Mouse (Mus musculus) left cerebral cortex, postnatal 10 days (tissue): ENCODE measurements at regions not wholly inside any gene's neighbourhood (a gene's known extent, or its start where the extent isn't known, plus 50 kb on each side); places are given as distances from the start of the nearest gene placed in this dataset.

Experiments used
- DNase-seq, 2 experiments: peaks; one replicate each; pipeline ENCODE4 v3.0.0; 2021 to 2022; ENCODE audit warnings: low spot score in 2 of 2, mixed read lengths in 1 of 2; ENCODE audit errors: extremely low spot score in 1 of 2
- intact Hi-C: fragments of 180-260 bp; cut with DNase I; formaldehyde crosslinking; loops from one replicate; pipeline ENCODE4 v1.15.1; 2025

GRCm38 (mm10) chr15:25305801-25306200, 107.8 kb downstream of the Basp1 start:
- intact Hi-C loops = no loop called here

GRCm38 (mm10) chr15:25303379-25303778, 110.2 kb downstream of the Basp1 start:
- no peak for DNase-seq

More at GRCm38 (mm10) chr15:25305801-25306200, 107.8 kb downstream of the Basp1 start:
- DNase-seq = no peak

GRCm38 (mm10) chr15:25302671-25303294, 110.8 kb downstream of the Basp1 start:
- DNase-seq = no peak
- intact Hi-C loops = no loop called here

More at GRCm38 (mm10) chr15:25303379-25303778, 110.2 kb downstream of the Basp1 start:
- intact Hi-C loops = no loop called here

- intact Hi-C loops = no loop called here
- no peak for DNase-seq
Observed at GRCm38 (mm10) chr15:25301810-25302209, 111.8 kb downstream of the Basp1 start.

GRCm38 (mm10) chr15:25297278-25297677, 116.3 kb downstream of the Basp1 start:
- no peak for DNase-seq
- intact Hi-C loops = loop anchor here (10.0 kb wide), 1 partner anchor 118 kb away; the partner anchor contains the start of gene Basp1

- intact Hi-C loops = loop anchor here (10.0 kb wide), 1 partner anchor 118 kb away; the partner anchor contains the start of gene Basp1
- DNase-seq = no peak
Observed at GRCm38 (mm10) chr15:25296714-25297113, 116.8 kb downstream of the Basp1 start.

- intact Hi-C loops = loop anchor here (10.0 kb wide), 1 partner anchor 119 kb away; the partner anchor contains the start of gene Basp1
- no peak for DNase-seq
Observed at GRCm38 (mm10) chr15:25295753-25296152, 117.8 kb downstream of the Basp1 start.

- intact Hi-C loops = loop anchor here (10.0 kb wide), 1 partner anchor 124 kb away; the partner anchor contains the start of gene Basp1
- peak; percentile 54 to 70 for DNase-seq
Observed at GRCm38 (mm10) chr15:25291231-25291691, 122.3 kb downstream of the Basp1 start.

- intact Hi-C loops = no loop called here
- DNase-seq = no peak
Observed at GRCm38 (mm10) chr15:25287850-25288249, 125.7 kb downstream of the Basp1 start.

- no peak for DNase-seq
- intact Hi-C loops = no loop called here
Observed at GRCm38 (mm10) chr15:25284354-25285199, 129.0 kb downstream of the Basp1 start.

- intact Hi-C loops = no loop called here
- DNase-seq = no peak
Observed at GRCm38 (mm10) chr15:25283713-25284112, 129.9 kb downstream of the Basp1 start.

- intact Hi-C loops = no loop called here
Observed at GRCm38 (mm10) chr15:25282346-25282745, 131.2 kb downstream of the Basp1 start.

GRCm38 (mm10) chr15:25281942-25282341, 131.6 kb downstream of the Basp1 start:
- DNase-seq = no peak
- intact Hi-C loops = no loop called here

More at GRCm38 (mm10) chr15:25282346-25282745, 131.2 kb downstream of the Basp1 start:
- no peak for DNase-seq

- no peak for DNase-seq
- intact Hi-C loops = no loop called here
Observed at GRCm38 (mm10) chr15:25278317-25279156, 135.0 kb downstream of the Basp1 start.

GRCm38 (mm10) chr15:25276227-25276626, 137.3 kb downstream of the Basp1 start:
- intact Hi-C loops = no loop called here
- no peak for DNase-seq

GRCm38 (mm10) chr15:25271886-25272285, 141.7 kb downstream of the Basp1 start:
- intact Hi-C loops = no loop called here
- no peak for DNase-seq

- DNase-seq = no peak
- intact Hi-C loops = no loop called here
Observed at GRCm38 (mm10) chr15:25270349-25270748, 143.2 kb downstream of the Basp1 start.

- no peak for DNase-seq
- intact Hi-C loops = no loop called here
Observed at GRCm38 (mm10) chr15:25269345-25269996, 144.1 kb downstream of the Basp1 start.
